Mouse (Mus musculus): ENCODE results near the gene Baz1b. TPM values are rescaled to one million over a fixed set of nuclear protein-coding genes. Genes with fewer than 3 reads are reported as not detected.
A peak's percentile ranks its signal among the peaks of the same experiment; 100 is the strongest.

The Baz1b gene
- polyA plus RNA-seq, 1 experiment, result 39.9 TPM

GRCm38 (mm10) chr5:135247337-135247736 is 60.3 kb downstream of the Baz1b start:
- no peak overlapping the region for H3ac ChIP-seq (ENCODE audit: control insufficient read depth, insufficient read length, low read depth)
- no peak overlapping the region for H3K4me3 ChIP-seq (ENCODE audit: insufficient read depth, poor library complexity, severe bottlenecking)

DNA sequence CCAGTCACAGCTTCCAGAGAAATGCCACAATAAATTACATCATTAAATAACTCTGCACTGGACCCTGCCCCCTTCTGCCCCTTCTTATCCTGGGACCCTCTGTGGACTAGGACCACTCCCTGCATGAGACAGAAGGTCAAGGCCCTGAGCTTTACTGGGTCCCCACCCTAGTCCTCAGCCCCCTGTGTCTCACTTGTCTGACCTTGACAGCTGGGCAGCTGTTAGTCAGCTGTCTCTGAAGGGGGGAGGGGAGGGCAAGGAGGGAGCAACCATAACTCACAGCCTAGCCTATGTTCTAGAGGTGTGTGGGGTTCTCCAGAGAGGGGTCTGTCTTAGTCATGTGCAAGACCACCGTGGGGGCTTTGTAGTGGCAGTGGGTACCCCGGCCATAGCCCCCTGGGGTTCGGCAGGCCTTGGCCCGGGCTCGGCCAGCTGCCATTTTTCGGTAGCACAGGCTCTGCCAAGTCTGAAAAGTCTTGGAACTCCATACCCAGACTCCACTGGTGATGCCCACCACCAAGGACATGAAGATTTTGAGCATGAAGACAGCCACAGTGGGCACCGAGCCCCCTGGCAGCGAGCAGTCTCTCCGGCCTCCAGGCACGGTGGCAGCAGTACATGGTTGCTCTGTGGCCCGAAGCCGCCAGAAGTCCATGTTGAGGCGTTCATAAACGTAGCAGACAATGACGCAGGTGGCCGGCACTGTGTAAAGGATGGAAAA is 62.1 kb downstream of the Baz1b start:
- TF ChIP-seq MAX (IDR thresholded peaks at IDR 0.05), result no peak
- no peak for TF ChIP-seq CEBPB (IDR thresholded peaks at IDR 0.05; ENCODE audit: low read depth)
- no peak for TF ChIP-seq MYOD1 (IDR thresholded peaks at IDR 0.05; ENCODE audit: control insufficient read depth, insufficient read length, low read depth)
- no peak for TF ChIP-seq USF1 (IDR thresholded peaks at IDR 0.05; ENCODE audit: low read depth)
- TF ChIP-seq FOSL1 (IDR thresholded peaks at IDR 0.05; ENCODE audit: insufficient read depth, low read length, poor library complexity, severe bottlenecking), result no peak
- TF ChIP-seq MYOG (IDR thresholded peaks at IDR 0.05; ENCODE audit: control insufficient read depth, extremely low read depth, insufficient read length), result no peak
- no peak for TF ChIP-seq CTCF (IDR thresholded peaks at IDR 0.05; ENCODE audit: control insufficient read depth, insufficient read depth, insufficient read length)
- Histone ChIP-seq H3K4me3 (ENCODE audit: insufficient read depth, poor library complexity, severe bottlenecking) (no peak overlapping the region), H3K79me2 (ENCODE audit: control insufficient read depth, insufficient read depth) (no peaks in the 10 kb centered on the region)

More at GRCm38 (mm10) chr5:135247337-135247736, 60.3 kb downstream of the Baz1b start:
- TF ChIP-seq CTCF (IDR thresholded peaks at IDR 0.05; ENCODE audit: control insufficient read depth, insufficient read depth, insufficient read length) (no peak), MYOD1 (IDR thresholded peaks at IDR 0.05; ENCODE audit: control insufficient read depth, insufficient read length, low read depth) (no peak), MAX (IDR thresholded peaks at IDR 0.05) (no peak), MYOG (IDR thresholded peaks at IDR 0.05; ENCODE audit: control insufficient read depth, extremely low read depth, insufficient read length) (no peak), CEBPB (IDR thresholded peaks at IDR 0.05; ENCODE audit: low read depth) (no peak), USF1 (IDR thresholded peaks at IDR 0.05; ENCODE audit: low read depth) (no peak), FOSL1 (IDR thresholded peaks at IDR 0.05; ENCODE audit: insufficient read depth, low read length, poor library complexity, severe bottlenecking) (no peak)
- no peaks in the 10 kb centered on the region for H3K79me2 ChIP-seq (ENCODE audit: control insufficient read depth, insufficient read depth)
- no peaks in the 10 kb centered on the region for H3K79me3 ChIP-seq (ENCODE audit: low read depth)
- no peaks in the 10 kb centered on the region for H3K27me3 ChIP-seq (ENCODE audit: control insufficient read depth, insufficient read depth, insufficient read length)
- H3K36me3 ChIP-seq (ENCODE audit: control insufficient read depth, insufficient read depth), result peaks cover 43% of the 10 kb centered on the region

GRCm38 (mm10) chr5:135250186-135251078 is 63.4 kb downstream of the Baz1b start:
- Histone ChIP-seq H3ac (ENCODE audit: control insufficient read depth, insufficient read length, low read depth) (peak overlapping the region; percentile 24), H3K79me3 (ENCODE audit: low read depth) (no peaks in the 10 kb centered on the region), H3K79me2 (ENCODE audit: control insufficient read depth, insufficient read depth) (no peaks in the 10 kb centered on the region), H3K36me3 (ENCODE audit: control insufficient read depth, insufficient read depth) (peaks cover 16% of the 10 kb centered on the region), H3K4me3 (ENCODE audit: insufficient read depth, poor library complexity, severe bottlenecking) (no peak overlapping the region), H3K27me3 (ENCODE audit: control insufficient read depth, insufficient read depth, insufficient read length) (no peaks in the 10 kb centered on the region)
- no peak for TF ChIP-seq USF1 (IDR thresholded peaks at IDR 0.05; ENCODE audit: low read depth)
- TF ChIP-seq CTCF (IDR thresholded peaks at IDR 0.05; ENCODE audit: control insufficient read depth, insufficient read depth, insufficient read length), result no peak
- no peak for TF ChIP-seq FOSL1 (IDR thresholded peaks at IDR 0.05; ENCODE audit: insufficient read depth, low read length, poor library complexity, severe bottlenecking)
- TF ChIP-seq MAX (IDR thresholded peaks at IDR 0.05), result no peak
- no peak for TF ChIP-seq MYOD1 (IDR thresholded peaks at IDR 0.05; ENCODE audit: control insufficient read depth, insufficient read length, low read depth)
- no peak for TF ChIP-seq MYOG (IDR thresholded peaks at IDR 0.05; ENCODE audit: control insufficient read depth, extremely low read depth, insufficient read length)
- TF ChIP-seq CEBPB (IDR thresholded peaks at IDR 0.05; ENCODE audit: low read depth), result no peak

More for the DNA sequence above, 62.1 kb downstream of the Baz1b start:
- Histone ChIP-seq H3K36me3 (ENCODE audit: control insufficient read depth, insufficient read depth) (peaks cover 28% of the 10 kb centered on the region), H3ac (ENCODE audit: control insufficient read depth, insufficient read length, low read depth) (no peak overlapping the region), H3K27me3 (ENCODE audit: control insufficient read depth, insufficient read depth, insufficient read length) (no peaks in the 10 kb centered on the region), H3K79me3 (ENCODE audit: low read depth) (no peaks in the 10 kb centered on the region)

- peaks cover 10% of the 10 kb centered on the region for H3K36me3 ChIP-seq (ENCODE audit: control insufficient read depth, insufficient read depth)
- H3ac ChIP-seq (ENCODE audit: control insufficient read depth, insufficient read length, low read depth), result peak within 1 kb of the TSS; percentile 37
- TF ChIP-seq CEBPB (IDR thresholded peaks at IDR 0.05; ENCODE audit: low read depth) (no peak), MAX (IDR thresholded peaks at IDR 0.05) (no peak), MYOG (IDR thresholded peaks at IDR 0.05; ENCODE audit: control insufficient read depth, extremely low read depth, insufficient read length) (no peak), MYOD1 (IDR thresholded peaks at IDR 0.05; ENCODE audit: control insufficient read depth, insufficient read length, low read depth) (no peak), USF1 (IDR thresholded peaks at IDR 0.05; ENCODE audit: low read depth) (no peak), FOSL1 (IDR thresholded peaks at IDR 0.05; ENCODE audit: insufficient read depth, low read length, poor library complexity, severe bottlenecking) (no peak), CTCF (IDR thresholded peaks at IDR 0.05; ENCODE audit: control insufficient read depth, insufficient read depth, insufficient read length) (no peak)
- H3K4me3 ChIP-seq (ENCODE audit: insufficient read depth, poor library complexity, severe bottlenecking), result no peak within 1 kb of the TSS
- H3K27me3 ChIP-seq (ENCODE audit: control insufficient read depth, insufficient read depth, insufficient read length), result no peaks in the 10 kb centered on the region
- H3K79me3 ChIP-seq (ENCODE audit: low read depth), result no peaks in the 10 kb centered on the region
- H3K79me2 ChIP-seq (ENCODE audit: control insufficient read depth, insufficient read depth), result no peaks in the 10 kb centered on the region
Measured at GRCm38 (mm10) chr5:135251079-135251454, 64.0 kb downstream of the Baz1b start, which contains the start of gene Fzd9. TSS of gene Fzd9 (minus strand) at chr5:135251230.

- no peak overlapping the region for H3K4me3 ChIP-seq (ENCODE audit: insufficient read depth, poor library complexity, severe bottlenecking)
Measured at GRCm38 (mm10) chr5:135253741-135254401, 66.8 kb downstream of the Baz1b start.

More at GRCm38 (mm10) chr5:135253741-135254401, 66.8 kb downstream of the Baz1b start:
- H3K36me3 ChIP-seq (ENCODE audit: control insufficient read depth, insufficient read depth), result no peaks in the 10 kb centered on the region
- no peak for TF ChIP-seq MYOG (IDR thresholded peaks at IDR 0.05; ENCODE audit: control insufficient read depth, extremely low read depth, insufficient read length)
- TF ChIP-seq CEBPB (IDR thresholded peaks at IDR 0.05; ENCODE audit: low read depth), result no peak
- TF ChIP-seq MAX (IDR thresholded peaks at IDR 0.05), result no peak
- TF ChIP-seq USF1 (IDR thresholded peaks at IDR 0.05; ENCODE audit: low read depth), result no peak
- no peak for TF ChIP-seq FOSL1 (IDR thresholded peaks at IDR 0.05; ENCODE audit: insufficient read depth, low read length, poor library complexity, severe bottlenecking)
- TF ChIP-seq MYOD1 (IDR thresholded peaks at IDR 0.05; ENCODE audit: control insufficient read depth, insufficient read length, low read depth), result no peak
- TF ChIP-seq CTCF (IDR thresholded peaks at IDR 0.05; ENCODE audit: control insufficient read depth, insufficient read depth, insufficient read length), result no peak
- peaks cover 12% of the 10 kb centered on the region for H3K27me3 ChIP-seq (ENCODE audit: control insufficient read depth, insufficient read depth, insufficient read length)
- H3K79me2 ChIP-seq (ENCODE audit: control insufficient read depth, insufficient read depth), result no peaks in the 10 kb centered on the region
- no peak overlapping the region for H3ac ChIP-seq (ENCODE audit: control insufficient read depth, insufficient read length, low read depth)
- no peaks in the 10 kb centered on the region for H3K79me3 ChIP-seq (ENCODE audit: low read depth)

Measured in C2C12 (cell line).